Comparison of ENCODE assay signal across 17 mouse cellular contexts in genomic region chr6:128179247-128179646, GRCm38 (mm10). TPM values are rescaled to one million over a fixed set of nuclear protein-coding genes. Genes with fewer than 3 reads are reported as not detected.
A peak's percentile ranks its signal among the peaks of the same experiment; 100 is the strongest.
DNase-seq lines count a peak whose midpoint lies in the region; TF ChIP-seq lines count a peak whose summit lies in the region.
"Had no signal": no experiment of that assay in that cellular context is flagged by ENCODE, and none has a peak within 500 bp of the region (broad histone marks: within the 10 kb centered on the region; RNA-seq: fewer than 3 reads in every experiment).

No protein-coding gene starts in this region.

- intact Hi-C loops in left cerebral cortex, postnatal 4 days (cut with DNase I) = no loop called here

- H3K4me3 ChIP-seq in layer of hippocampus, adult 2 months = no peak overlapping the region
- H3K4me3 ChIP-seq: embryonic facial prominence, embryonic 12.5 days; megakaryocyte, embryonic 14.5 days had no signal

- peak; percentile 24 for DNase-seq in embryo, embryonic 11 days
- DNase-seq in embryo, embryonic 9.5 days (ENCODE audit: extremely low spot score) = no peak
- no peak for DNase-seq in layer of hippocampus, adult 2 months (ENCODE audit: low spot score in 2 of 2)
- no peak for DNase-seq in layer of hippocampus, postnatal 14 days (ENCODE audit: low spot score in 2 of 2)
- DNase-seq in thymus, postnatal 4 days = peak; percentile 22
- DNase-seq in thymus, postnatal 10 days (ENCODE audit: low spot score in 2 of 2) = no peak
- no peak for DNase-seq in ovary, postnatal 10 days (ENCODE audit: low spot score)
- no peak for DNase-seq in left cerebral cortex, postnatal 4 days
- DNase-seq: cerebellum, postnatal 10 days; heart, postnatal 36 days; kidney, postnatal 10 days; layer of hippocampus, adult 9-11 months; lung, adult 2 months; right cerebral cortex, adult 18-20 months had no signal

- no peak overlapping the region for H3K27ac ChIP-seq in layer of hippocampus, adult 2 months
- H3K27ac ChIP-seq: embryonic facial prominence, embryonic 12.5 days; hindbrain, postnatal 0 days had no signal

- TF ChIP-seq CTCF in layer of hippocampus, adult 2 months (conservative IDR thresholded peaks at IDR 0.05) = peak; percentile 42

RNA-seq across cellular contexts. Expression of gene Tspan9, which starts 35.9 kb away (rescaled TPM):
- total RNA-seq in layer of hippocampus, adult 2 months (2021) = 10 to 100 TPM; 42.2 to 45.6 TPM
- 10 to 100 TPM; 62.9 to 72.9 TPM for total RNA-seq in layer of hippocampus, postnatal 14 days (2021)
- 10 to 100 TPM; 69.5 to 78.5 TPM for total RNA-seq in left cerebral cortex, postnatal 4 days (2021)

Comparison
In these comparisons a context has a peak if more than half of its experiments do, and no peak if none do; other contexts are left out.
1. DNase-seq: peak in embryo, embryonic 11 days (single experiment) and thymus, postnatal 4 days (single experiment); none in embryo, embryonic 9.5 days (single experiment), layer of hippocampus, adult 2 months (0 of 2), layer of hippocampus, postnatal 14 days (0 of 2), thymus, postnatal 10 days (0 of 2), ovary, postnatal 10 days (single experiment) and left cerebral cortex, postnatal 4 days (single experiment).